Mouse (Mus musculus): ENCODE measurements at regions not wholly inside any gene's neighbourhood (a gene's known extent, or its start where the extent isn't known, plus 50 kb on each side); places are given as distances from the start of the nearest gene placed in this dataset.

GRCm38 (mm10) chr4:81580553-81580952, 137.9 kb upstream of the Mpdz start:
- no peak for TF ChIP-seq CTCF (IDR thresholded peaks at IDR 0.05; ENCODE audit: insufficient read depth, low read depth, low read length)
- no peak for TF ChIP-seq POLR2A (IDR thresholded peaks at IDR 0.05; ENCODE audit: insufficient read depth, low read depth, low read length)

Measured in olfactory bulb, adult 2 months (tissue).